Mouse (Mus musculus) small intestine, adult 2 months (tissue): ENCODE results near the gene Olfr466. TPM values are rescaled to one million over a fixed set of nuclear protein-coding genes. Genes with fewer than 3 reads are reported as not detected.
A peak's percentile ranks its signal among the peaks of the same experiment; 100 is the strongest.

Source experiments
- H3K27ac ChIP-seq: fragments of 200-500 bp; 2 replicates; pipeline ENCODE4 v1.5.1; 2012; ENCODE audit warnings: low read depth, low read length, control low read depth, inconsistent platforms; ENCODE audit not compliant: insufficient read depth
- H3K27me3 ChIP-seq: fragments of 200-500 bp; 2 replicates; pipeline ENCODE4 v1.6.1; 2012; ENCODE audit warnings: mild to moderate bottlenecking, moderate library complexity, low read length, inconsistent platforms; ENCODE audit not compliant: control insufficient read depth, insufficient read depth
- H3K36me3 ChIP-seq: fragments of 200-500 bp; 2 replicates; pipeline ENCODE4 v1.6.1; 2012; ENCODE audit warnings: mild to moderate bottlenecking, low read length, control low read depth, inconsistent platforms; ENCODE audit not compliant: control insufficient read depth, insufficient read depth
- H3K4me1 ChIP-seq: fragments of 200-500 bp; 2 replicates; pipeline ENCODE4 v1.6.1; 2012; ENCODE audit warnings: low read length, inconsistent platforms, mixed read lengths; ENCODE audit not compliant: control insufficient read depth, insufficient read depth, insufficient read length
- H3K4me3 ChIP-seq: fragments of 200-500 bp; 2 replicates; pipeline ENCODE4 v1.5.1; 2012; ENCODE audit warnings: low read depth, mild to moderate bottlenecking, control low read depth, inconsistent platforms, low read length, moderate library complexity
- CTCF ChIP-seq: fragments of 200-500 bp; IDR thresholded peaks from 2 replicates; pipeline ENCODE4 v1.5.1; 2012; ENCODE audit warnings: low read depth, mild to moderate bottlenecking, control low read depth, inconsistent platforms, low read length, moderate library complexity, mixed read lengths; ENCODE audit not compliant: insufficient replicate concordance, insufficient read length; ENCODE audit errors: extremely low read depth
- POLR2A ChIP-seq: fragments of 200-500 bp; IDR thresholded peaks from 2 replicates; pipeline ENCODE4 v1.6.1; 2012; ENCODE audit warnings: low read depth, mild to moderate bottlenecking, control low read depth, inconsistent platforms, low read length, moderate library complexity
- WGBS: fragments of 180-500 bp; shearing (Covaris S2); methylation state at CpG from one replicate; pipeline ENCODE4 v1.1.7; 2018; 5-methylcytosine and 5-hydroxymethylcytosine counted together
- polyA plus RNA-seq: library from polyadenylated mRNA; depleted of rRNA; stranded (reverse); fragments of >200 nt; gene quantifications from 2 replicates; pipeline ENCODE4 v1.2.3, GENCODE M21; 2012; rRNA removed

Olfr466 gene
- polyA plus RNA-seq, 1 experiment = not detected

GRCm38 (mm10) chr13:65122111-65122510 is 27.9 kb upstream of the Olfr466 start:
- no peak overlapping the region for H3K4me3 ChIP-seq
- WGBS = 74% methylated on average over 1 of the region's 1 CpGs
- H3K4me1 ChIP-seq = no peaks in the 10 kb centered on the region
- no peaks in the 10 kb centered on the region for H3K27me3 ChIP-seq
- no peak for TF ChIP-seq CTCF
- no peak for TF ChIP-seq POLR2A
- H3K36me3 ChIP-seq = no peaks in the 10 kb centered on the region
- no peak overlapping the region for H3K27ac ChIP-seq

- H3K36me3 ChIP-seq = no peaks in the 10 kb centered on the region
- 62% methylated on average over 3 of the region's 3 CpGs for WGBS
- H3K27me3 ChIP-seq = no peaks in the 10 kb centered on the region
- TF ChIP-seq POLR2A (no peak), CTCF (no peak)
- H3K4me3 ChIP-seq = no peak overlapping the region
- H3K27ac ChIP-seq = no peak overlapping the region
- no peaks in the 10 kb centered on the region for H3K4me1 ChIP-seq
These were observed 22.8 kb upstream of the Olfr466 start for GRCm38 (mm10) chr13:65127063-65127847.

GRCm38 (mm10) chr13:65137789-65138188 is 12.3 kb upstream of the Olfr466 start, which contains the start of gene Olfr465-ps1:
Gene Olfr465-ps1 (plus strand): TSS chr13:65138089.
- WGBS = 80% methylated on average over 4 of the region's 4 CpGs
- Histone ChIP-seq H3K27me3 (no peaks in the 10 kb centered on the region), H3K27ac (no peak within 1 kb of the TSS), H3K36me3 (no peaks in the 10 kb centered on the region), H3K4me1 (no peaks in the 10 kb centered on the region), H3K4me3 (no peak within 1 kb of the TSS)
- no peak for TF ChIP-seq POLR2A
- no peak for TF ChIP-seq CTCF

- no peak for TF ChIP-seq CTCF
- no peak for TF ChIP-seq POLR2A
- peaks cover 5% of the 10 kb centered on the region; the same call in 1 of the 2 replicates for H3K4me1 ChIP-seq
- H3K4me3 ChIP-seq = no peak overlapping the region
- no peaks in the 10 kb centered on the region for H3K36me3 ChIP-seq
- 80% methylated on average over 3 of the region's 3 CpGs for WGBS
- H3K27ac ChIP-seq = no peak overlapping the region
- H3K27me3 ChIP-seq = no peaks in the 10 kb centered on the region
These were observed 24.1 kb downstream of the Olfr466 start for GRCm38 (mm10) chr13:65174102-65174501.

GRCm38 (mm10) chr13:65175734-65176471 is 25.9 kb downstream of the Olfr466 start:
- no peak for TF ChIP-seq POLR2A
- peak; percentile 70; the same call in 1 of the 2 replicates for TF ChIP-seq CTCF
- H3K27ac ChIP-seq = no peak overlapping the region
- peaks cover 5% of the 10 kb centered on the region; the same call in 1 of the 2 replicates for H3K4me1 ChIP-seq
- no peaks in the 10 kb centered on the region for H3K27me3 ChIP-seq
- no peaks in the 10 kb centered on the region for H3K36me3 ChIP-seq
- H3K4me3 ChIP-seq = peak overlapping the region; percentile 14; the same call in 1 of the 2 replicates
- 23% methylated on average over 46 of the region's 46 CpGs for WGBS

GRCm38 (mm10) chr13:65176472-65177091 is 26.5 kb downstream of the Olfr466 start:
- Histone ChIP-seq H3K4me3 (no peak overlapping the region), H3K27me3 (no peaks in the 10 kb centered on the region), H3K4me1 (peaks cover 5% of the 10 kb centered on the region; the same call in 1 of the 2 replicates), H3K27ac (no peak overlapping the region), H3K36me3 (no peaks in the 10 kb centered on the region)
- TF ChIP-seq POLR2A = no peak
- TF ChIP-seq CTCF = no peak
- WGBS = 54% methylated on average over 15 of the region's 15 CpGs

- no peaks in the 10 kb centered on the region for H3K27me3 ChIP-seq
- no peak for TF ChIP-seq POLR2A
- TF ChIP-seq CTCF = no peak
- H3K4me3 ChIP-seq = no peak overlapping the region
- H3K36me3 ChIP-seq = no peaks in the 10 kb centered on the region
- no peak overlapping the region for H3K27ac ChIP-seq
- H3K4me1 ChIP-seq = no peaks in the 10 kb centered on the region
- 79% methylated on average over 1 of the region's 1 CpGs for WGBS
These were observed 50.6 kb downstream of the Olfr466 start for GRCm38 (mm10) chr13:65200667-65201066.

Other genes with a start within 250 kb of the Olfr466 start
- 0.04 and 0.08 TPM in 2 replicates for gene Cntnap3, start 246.3 kb upstream of the Olfr466 start, polyA plus RNA-seq
- not detected in 2 replicates for gene Spata31, start 232.8 kb upstream of the Olfr466 start, polyA plus RNA-seq
- not detected in 2 replicates for gene Spata31d1c, start 117.2 kb upstream of the Olfr466 start, polyA plus RNA-seq
- gene Prss47, start 97.5 kb upstream of the Olfr466 start, polyA plus RNA-seq = not detected in 2 replicates
- 9.7 and 17.1 TPM in 2 replicates for gene Mfsd14b, start 37.3 kb upstream of the Olfr466 start, polyA plus RNA-seq
- gene Olfr465-ps1, start 12.2 kb upstream of the Olfr466 start, polyA plus RNA-seq = not detected in 2 replicates
- gene Nlrp4f, start 55.7 kb downstream of the Olfr466 start, polyA plus RNA-seq = not detected in 2 replicates
- gene Gm10775, start 109.3 kb downstream of the Olfr466 start, polyA plus RNA-seq = not detected in 2 replicates
- 2.5 and 6.9 TPM in 2 replicates for gene Zfp369, start 128.6 kb downstream of the Olfr466 start, polyA plus RNA-seq